Mouse (Mus musculus) heart, postnatal 14 days (tissue): ENCODE results near the gene Rhebl1. TPM values are rescaled to one million over a fixed set of nuclear protein-coding genes. Genes with fewer than 3 reads are reported as not detected.
A peak's percentile ranks its signal among the peaks of the same experiment; 100 is the strongest.

Experiments used
- DNase-seq, 2 experiments: peaks; one replicate each; pipeline ENCODE4 v3.0.0; 2021 to 2022
- intact Hi-C: fragments of 180-260 bp; cut with DNase I; formaldehyde crosslinking; loops from one replicate; pipeline ENCODE4 v1.15.1; 2025
- total RNA-seq, 2 experiments: library from RNA; stranded (reverse); gene quantifications; 2 replicates each; pipeline ENCODE4 v1.2.3; 2021

The Rhebl1 gene
- total RNA-seq, 2 experiments from 2014 or later = 1.6 to 2.0 TPM

DNA sequence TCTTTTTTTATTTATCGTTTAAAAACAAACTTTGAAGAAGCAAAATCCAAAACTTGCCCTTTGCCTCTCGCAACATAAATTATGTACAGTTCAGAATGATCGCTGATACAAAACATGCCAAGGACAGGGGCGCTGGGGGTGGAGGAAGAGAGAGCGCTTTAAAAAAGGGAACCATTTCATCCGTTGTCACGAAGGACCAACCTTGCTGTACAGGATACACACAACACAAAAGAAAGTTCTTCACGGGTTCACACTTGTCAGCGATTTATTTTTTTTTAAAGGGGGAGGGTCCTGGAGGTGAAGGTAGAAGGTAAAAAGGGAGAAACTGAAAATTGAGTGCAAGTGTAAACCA lies 62.7 kb downstream of the Rhebl1 start:
- intact Hi-C loops = loop anchor here (5.0 kb wide), 1 partner anchor 36 kb away; no protein-coding TSS in a partner anchor

DNA sequence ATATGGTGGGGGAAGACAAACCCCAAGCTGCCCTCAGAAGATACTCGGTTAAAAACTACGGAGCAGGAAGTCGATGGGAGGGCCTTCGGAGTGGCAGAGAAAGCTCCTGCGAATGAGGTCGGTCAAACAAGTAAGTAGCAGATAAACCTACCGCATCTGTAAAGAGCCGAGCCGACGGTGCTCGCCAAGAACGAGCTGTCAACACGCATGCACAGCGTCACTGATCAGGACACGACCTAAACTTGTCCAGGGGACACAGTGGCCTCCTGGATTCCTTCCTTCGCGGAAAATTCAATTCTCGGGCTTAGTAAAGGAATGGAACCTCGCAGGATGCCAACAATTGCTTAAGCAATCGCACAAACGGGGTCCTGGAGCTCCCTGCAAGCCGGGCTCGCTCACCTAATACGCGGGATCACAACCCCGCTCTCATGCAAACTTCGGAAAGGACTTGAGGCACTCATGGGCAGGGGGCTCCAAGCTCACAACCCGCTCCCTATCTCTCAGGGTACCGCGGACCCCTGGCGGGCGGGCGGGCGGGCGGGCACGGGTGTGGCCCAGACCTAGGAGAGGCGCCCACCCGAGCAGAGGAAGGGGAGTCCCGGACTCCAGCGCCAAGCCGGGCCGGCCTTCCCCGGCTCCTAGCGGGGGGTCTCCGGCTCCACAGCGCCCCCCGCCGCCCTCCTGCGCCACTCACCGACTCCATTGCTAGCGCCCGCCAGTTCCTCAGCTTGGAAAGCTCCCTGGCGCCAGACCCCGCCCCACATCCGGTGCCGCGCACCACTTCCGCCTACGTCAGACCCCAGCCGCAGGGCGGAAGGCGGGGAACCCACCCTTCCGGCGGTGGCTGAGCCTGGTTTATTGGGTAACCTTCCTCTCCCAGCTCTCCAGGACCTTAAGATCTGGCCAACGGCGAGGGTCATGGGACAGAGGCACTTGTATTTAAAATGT lies 63.3 kb downstream of the Rhebl1 start, which contains the start of gene Prkag1:
Prkag1 (minus strand) TSS at position 786 of the 948 bp plus-strand sequence.
- intact Hi-C loops = loop anchor here (5.0 kb wide), 1 partner anchor 36 kb away; no protein-coding TSS in a partner anchor
- DNase-seq = peak; percentile 97 to 99

More for the DNA sequence above, 62.7 kb downstream of the Rhebl1 start:
- no peak for DNase-seq

Other genes starting within 250 kb of the Rhebl1 start
- gene Ddx23, start 231.6 kb downstream of the Rhebl1 start, total RNA-seq = 10 to 100 TPM; 51.0 to 53.9 TPM
- 1 to 10 TPM in 1 of 2 experiments, under 1 TPM in 1; 0.69 to 1.0 TPM for gene Rnd1, start 217.1 kb downstream of the Rhebl1 start, total RNA-seq
- under 1 TPM; 0.29 to 0.72 TPM for gene Ccdc65, start 186.3 kb downstream of the Rhebl1 start, total RNA-seq
- 1 to 10 TPM; 4.6 to 5.0 TPM for gene Fkbp11, start 166.3 kb downstream of the Rhebl1 start, total RNA-seq
- 10 to 100 TPM; 26.4 to 26.6 TPM for gene Arf3, start 131.3 kb downstream of the Rhebl1 start, total RNA-seq
- under 1 TPM; 0.45 to 0.61 TPM for gene Wnt10b, start 116.4 kb downstream of the Rhebl1 start, total RNA-seq
- gene Wnt1, start 104.7 kb downstream of the Rhebl1 start, total RNA-seq = not detected
- gene Ddn, start 85.0 kb downstream of the Rhebl1 start, total RNA-seq = under 1 TPM; 0.20 to 0.31 TPM
- 10 to 100 TPM; 91.8 to 93.6 TPM for gene Prkag1, start 63.0 kb downstream of the Rhebl1 start, total RNA-seq
- 10 to 100 TPM; 63.2 to 64.5 TPM for gene Kmt2d, start 23.3 kb downstream of the Rhebl1 start, total RNA-seq
- 1 to 10 TPM; 2.0 to 2.7 TPM for gene Dhh, start 4.0 kb upstream of the Rhebl1 start, total RNA-seq
- 10 to 100 TPM; 13.6 to 13.7 TPM for gene Lmbr1l, start 23.7 kb upstream of the Rhebl1 start, total RNA-seq
- 100 to 1,000 TPM; 164 to 218 TPM for gene Tuba1b, start 40.0 kb upstream of the Rhebl1 start, total RNA-seq
- not detected for gene Gm49450, start 59.0 kb upstream of the Rhebl1 start, total RNA-seq
- gene Tuba1a, start 59.2 kb upstream of the Rhebl1 start, total RNA-seq = 100 to 1,000 TPM; 116 to 154 TPM
- gene Tuba1c, start 135.4 kb upstream of the Rhebl1 start, total RNA-seq = 10 to 100 TPM; 42.2 to 57.4 TPM
- gene Prph, start 160.6 kb upstream of the Rhebl1 start, total RNA-seq = under 1 TPM; 0.44 to 0.86 TPM
- gene Troap, start 180.0 kb upstream of the Rhebl1 start, total RNA-seq = 1 to 10 TPM; 2.1 to 2.2 TPM
- not detected for gene C1ql4, start 193.3 kb upstream of the Rhebl1 start, total RNA-seq
- under 1 TPM; 0.27 to 0.45 TPM for gene Dnajc22, start 198.6 kb upstream of the Rhebl1 start, total RNA-seq
- gene Spats2, start 231.4 kb upstream of the Rhebl1 start, total RNA-seq = 10 to 100 TPM; 11.4 to 12.3 TPM